Mouse (Mus musculus): Measurements from ENCODE around the gene F930015N05Rik. TPM values are rescaled to one million over a fixed set of nuclear protein-coding genes. Genes with fewer than 3 reads are reported as not detected.
A peak's percentile ranks its signal among the peaks of the same experiment; 100 is the strongest.

F930015N05Rik gene
- 1.2 and 1.6 TPM in 2 replicates for polyA plus RNA-seq (2012; rRNA removed)

- peaks cover 13% of the 10 kb centered on the region for H3K27me3 ChIP-seq (ENCODE audit: control insufficient read depth, insufficient read depth, low read length)
- peak within 1 kb of the TSS; percentile 48 for H3K27ac ChIP-seq (ENCODE audit: insufficient read depth, low read length)
- no peak for DNase-seq (ENCODE audit: low read depth in 1 of 2, low spot score in 2 of 2)
- H3K4me1 ChIP-seq (ENCODE audit: control insufficient read depth, insufficient read depth, insufficient read length), result peaks cover 2% of the 10 kb centered on the region; the same call in 1 of the 2 replicates
- TF ChIP-seq POLR2A (IDR thresholded peaks at IDR 0.05; ENCODE audit: low read depth, low read length) (no peak), CTCF (IDR thresholded peaks at IDR 0.05; ENCODE audit: extremely low read depth, insufficient read depth, insufficient read length, insufficient replicate concordance) (no peak)
- 3% methylated on average over 24 of the region's 24 CpGs for WGBS
- H3K36me3 ChIP-seq (ENCODE audit: control insufficient read depth, insufficient read depth, low read length), result no peaks in the 10 kb centered on the region
- H3K4me3 ChIP-seq (ENCODE audit: extremely low read depth, insufficient read depth, insufficient read length), result peak within 1 kb of the TSS; percentile 41
Observed at GRCm38 (mm10) chr11:64436412-64436727, at the start of gene F930015N05Rik. TSS of gene F930015N05Rik (minus strand) at chr11:64436653.

GRCm38 (mm10) chr11:64481445-64481844 lies 45.0 kb upstream of the F930015N05Rik start:
- no peak for TF ChIP-seq POLR2A (IDR thresholded peaks at IDR 0.05; ENCODE audit: low read depth, low read length)
- TF ChIP-seq CTCF (IDR thresholded peaks at IDR 0.05; ENCODE audit: extremely low read depth, insufficient read depth, insufficient read length, insufficient replicate concordance), result no peak
- Histone ChIP-seq H3K36me3 (ENCODE audit: control insufficient read depth, insufficient read depth, low read length) (no peaks in the 10 kb centered on the region), H3K27ac (ENCODE audit: insufficient read depth, low read length) (no peak overlapping the region), H3K27me3 (ENCODE audit: control insufficient read depth, insufficient read depth, low read length) (no peaks in the 10 kb centered on the region), H3K4me1 (ENCODE audit: control insufficient read depth, insufficient read depth, insufficient read length) (no peaks in the 10 kb centered on the region), H3K4me3 (ENCODE audit: extremely low read depth, insufficient read depth, insufficient read length) (no peak overlapping the region)
- 69% methylated on average over 3 of the region's 3 CpGs for WGBS
- no peak for DNase-seq (ENCODE audit: low read depth in 1 of 2, low spot score in 2 of 2)

GRCm38 (mm10) chr11:64473679-64474078 lies 37.2 kb upstream of the F930015N05Rik start:
- no peak overlapping the region for H3K4me3 ChIP-seq (ENCODE audit: extremely low read depth, insufficient read depth, insufficient read length)
- WGBS, result 76% methylated on average over 3 of the region's 3 CpGs
- no peak for DNase-seq (ENCODE audit: low read depth in 1 of 2, low spot score in 2 of 2)
- no peaks in the 10 kb centered on the region for H3K27me3 ChIP-seq (ENCODE audit: control insufficient read depth, insufficient read depth, low read length)
- H3K27ac ChIP-seq (ENCODE audit: insufficient read depth, low read length), result no peak overlapping the region
- H3K4me1 ChIP-seq (ENCODE audit: control insufficient read depth, insufficient read depth, insufficient read length), result no peaks in the 10 kb centered on the region
- TF ChIP-seq CTCF (IDR thresholded peaks at IDR 0.05; ENCODE audit: extremely low read depth, insufficient read depth, insufficient read length, insufficient replicate concordance), result no peak
- TF ChIP-seq POLR2A (IDR thresholded peaks at IDR 0.05; ENCODE audit: low read depth, low read length), result no peak
- no peaks in the 10 kb centered on the region for H3K36me3 ChIP-seq (ENCODE audit: control insufficient read depth, insufficient read depth, low read length)

GRCm38 (mm10) chr11:64470689-64471088 lies 34.2 kb upstream of the F930015N05Rik start:
- Histone ChIP-seq H3K36me3 (ENCODE audit: control insufficient read depth, insufficient read depth, low read length) (no peaks in the 10 kb centered on the region), H3K27me3 (ENCODE audit: control insufficient read depth, insufficient read depth, low read length) (no peaks in the 10 kb centered on the region), H3K4me1 (ENCODE audit: control insufficient read depth, insufficient read depth, insufficient read length) (no peaks in the 10 kb centered on the region), H3K27ac (ENCODE audit: insufficient read depth, low read length) (no peak overlapping the region), H3K4me3 (ENCODE audit: extremely low read depth, insufficient read depth, insufficient read length) (no peak overlapping the region)
- TF ChIP-seq CTCF (IDR thresholded peaks at IDR 0.05; ENCODE audit: extremely low read depth, insufficient read depth, insufficient read length, insufficient replicate concordance), result no peak
- TF ChIP-seq POLR2A (IDR thresholded peaks at IDR 0.05; ENCODE audit: low read depth, low read length), result no peak
- no peak for DNase-seq (ENCODE audit: low read depth in 1 of 2, low spot score in 2 of 2)

- WGBS, result 67% methylated on average over 4 of the region's 4 CpGs
- no peak overlapping the region for H3K27ac ChIP-seq (ENCODE audit: insufficient read depth, low read length)
- TF ChIP-seq CTCF (IDR thresholded peaks at IDR 0.05; ENCODE audit: extremely low read depth, insufficient read depth, insufficient read length, insufficient replicate concordance) (no peak), POLR2A (IDR thresholded peaks at IDR 0.05; ENCODE audit: low read depth, low read length) (no peak)
- no peaks in the 10 kb centered on the region for H3K36me3 ChIP-seq (ENCODE audit: control insufficient read depth, insufficient read depth, low read length)
- no peak overlapping the region for H3K4me3 ChIP-seq (ENCODE audit: extremely low read depth, insufficient read depth, insufficient read length)
- H3K4me1 ChIP-seq (ENCODE audit: control insufficient read depth, insufficient read depth, insufficient read length), result no peaks in the 10 kb centered on the region
- DNase-seq (ENCODE audit: low read depth in 1 of 2, low spot score in 2 of 2), result no peak
- H3K27me3 ChIP-seq (ENCODE audit: control insufficient read depth, insufficient read depth, low read length), result no peaks in the 10 kb centered on the region
Observed at GRCm38 (mm10) chr11:64468737-64469136, 32.3 kb upstream of the F930015N05Rik start.

GRCm38 (mm10) chr11:64461746-64462145 lies 25.3 kb upstream of the F930015N05Rik start:
- 72% methylated on average over 3 of the region's 3 CpGs for WGBS
- no peak for TF ChIP-seq CTCF (IDR thresholded peaks at IDR 0.05; ENCODE audit: extremely low read depth, insufficient read depth, insufficient read length, insufficient replicate concordance)
- TF ChIP-seq POLR2A (IDR thresholded peaks at IDR 0.05; ENCODE audit: low read depth, low read length), result no peak

GRCm38 (mm10) chr11:64448586-64449315 lies 12.3 kb upstream of the F930015N05Rik start:
- Histone ChIP-seq H3K27me3 (ENCODE audit: control insufficient read depth, insufficient read depth, low read length) (no peaks in the 10 kb centered on the region), H3K4me1 (ENCODE audit: control insufficient read depth, insufficient read depth, insufficient read length) (no peaks in the 10 kb centered on the region), H3K4me3 (ENCODE audit: extremely low read depth, insufficient read depth, insufficient read length) (no peak overlapping the region), H3K27ac (ENCODE audit: insufficient read depth, low read length) (no peak overlapping the region), H3K36me3 (ENCODE audit: control insufficient read depth, insufficient read depth, low read length) (no peaks in the 10 kb centered on the region)
- DNase-seq (ENCODE audit: low read depth in 1 of 2, low spot score in 2 of 2), result no peak
- TF ChIP-seq CTCF (IDR thresholded peaks at IDR 0.05; ENCODE audit: extremely low read depth, insufficient read depth, insufficient read length, insufficient replicate concordance) (no peak), POLR2A (IDR thresholded peaks at IDR 0.05; ENCODE audit: low read depth, low read length) (no peak)
- WGBS, result 81% methylated on average over 9 of the region's 9 CpGs

More at GRCm38 (mm10) chr11:64461746-64462145, 25.3 kb upstream of the F930015N05Rik start:
- no peak overlapping the region for H3K27ac ChIP-seq (ENCODE audit: insufficient read depth, low read length)
- H3K27me3 ChIP-seq (ENCODE audit: control insufficient read depth, insufficient read depth, low read length), result no peaks in the 10 kb centered on the region
- no peaks in the 10 kb centered on the region for H3K36me3 ChIP-seq (ENCODE audit: control insufficient read depth, insufficient read depth, low read length)
- DNase-seq (ENCODE audit: low read depth in 1 of 2, low spot score in 2 of 2), result no peak
- H3K4me3 ChIP-seq (ENCODE audit: extremely low read depth, insufficient read depth, insufficient read length), result no peak overlapping the region
- no peaks in the 10 kb centered on the region for H3K4me1 ChIP-seq (ENCODE audit: control insufficient read depth, insufficient read depth, insufficient read length)
